Mouse (Mus musculus) heart, adult 2 months (tissue): Measurements from ENCODE around the gene Mfap4. TPM values are rescaled to one million over a fixed set of nuclear protein-coding genes. Genes with fewer than 3 reads are reported as not detected.

ENCODE experiments used
- DNase-seq, 2 experiments: peaks; one replicate each; pipeline ENCODE4 v3.0.0; 2021
- H3K27ac ChIP-seq: fragments of 200-600 bp; 2 replicates; pipeline ENCODE4 v1.8.1; 2022
- H3K27me3 ChIP-seq: fragments of 200-500 bp; 2 replicates; pipeline ENCODE4 v1.6.1; 2012; ENCODE audit warnings: mild to moderate bottlenecking, low read length, inconsistent platforms, mixed read lengths; ENCODE audit not compliant: control insufficient read depth, insufficient read depth
- H3K36me3 ChIP-seq: fragments of 200-500 bp; 2 replicates; pipeline ENCODE4 v1.6.1; 2012; ENCODE audit warnings: low read length, inconsistent platforms; ENCODE audit not compliant: control insufficient read depth, insufficient read depth
- H3K4me1 ChIP-seq: fragments of 200-500 bp; 2 replicates; pipeline ENCODE4 v1.6.1; 2011; ENCODE audit warnings: low read length; ENCODE audit not compliant: control insufficient read depth, insufficient read depth
- H3K4me3 ChIP-seq: fragments of 200-600 bp; 2 replicates; pipeline ENCODE4 v1.8.1; 2022
- H3K79me2 ChIP-seq: fragments of 200-500 bp; replicated peaks from 2 replicates; pipeline ENCODE4 v1.6.1; 2012; ENCODE audit warnings: mild to moderate bottlenecking, inconsistent platforms, low read length, moderate library complexity, mixed read lengths; ENCODE audit not compliant: control insufficient read depth, insufficient read depth
- H3K9ac ChIP-seq: fragments of 200-500 bp; 2 replicates; pipeline ENCODE4 v1.6.1; 2012; ENCODE audit warnings: low read depth, mild to moderate bottlenecking, control low read depth, inconsistent platforms, low read length, mixed read lengths
- CTCF ChIP-seq: fragments of 200-600 bp; IDR thresholded peaks from 2 replicates; pipeline ENCODE4 v1.8.1; 2022; ENCODE audit warnings: antibody characterized with exemption, mild to moderate bottlenecking, moderate library complexity
- EP300 ChIP-seq: fragments of 200-500 bp; IDR thresholded peaks from 2 replicates; pipeline ENCODE4 v1.6.1; 2011; ENCODE audit warnings: low read depth, low read length, control low read depth; ENCODE audit not compliant: insufficient read depth
- POLR2A ChIP-seq: fragments of 200-500 bp; IDR thresholded peaks from 2 replicates; pipeline ENCODE4 v1.6.1; 2011; ENCODE audit warnings: mild to moderate bottlenecking, low read depth, low read length, control low read depth; ENCODE audit not compliant: insufficient read depth
- whole genome bisulfite sequencing: fragments of 180-500 bp; shearing (Covaris S2); methylation state at CpG from one replicate; pipeline ENCODE4 v1.1.7; 2018; 5-methylcytosine and 5-hydroxymethylcytosine counted together
- intact Hi-C: fragments of 180-260 bp; cut with DNase I; formaldehyde crosslinking; loops from one replicate; pipeline ENCODE4 v1.15.1; 2025
- polyA plus RNA-seq: library from polyadenylated mRNA; depleted of rRNA; stranded (reverse); fragments of >200 nt; gene quantifications from 2 replicates; pipeline ENCODE4 v1.2.3, GENCODE M21; 2012; rRNA removed
- total RNA-seq, 2 experiments: library from RNA; stranded (reverse); gene quantifications; 2 replicates each; pipeline ENCODE4 v1.2.3; 2021

Gene Mfap4
- total and polyA plus RNA-seq, 3 experiments: 18.4 to 125 (median 22.9) TPM

- Histone ChIP-seq H3K4me1 (peaks cover 32% of the 10 kb centered on the region), H3K4me3 (no peak overlapping the region), H3K9ac (no peak overlapping the region), H3K79me2 (no peaks in the 10 kb centered on the region), H3K27me3 (no peaks in the 10 kb centered on the region), H3K27ac (peak overlapping the region; percentile 62), H3K36me3 (peaks cover 47% of the 10 kb centered on the region)
- no peak for TF ChIP-seq EP300
- TF ChIP-seq CTCF: no peak
- intact Hi-C loops: no loop called here
- WGBS: 36% methylated on average over 3 of the region's 3 CpGs
- DNase-seq: no peak
Observed at GRCm38 (mm10) chr11:61536952-61537351, 51.7 kb downstream of the Mfap4 start.

GRCm38 (mm10) chr11:61537362-61537761 is 52.1 kb downstream of the Mfap4 start:
- Histone ChIP-seq H3K27me3 (no peaks in the 10 kb centered on the region), H3K4me3 (no peak overlapping the region), H3K36me3 (peaks cover 44% of the 10 kb centered on the region), H3K4me1 (peaks cover 35% of the 10 kb centered on the region), H3K27ac (peak overlapping the region; percentile 62), H3K79me2 (no peaks in the 10 kb centered on the region), H3K9ac (no peak overlapping the region)
- no peak for DNase-seq
- 69% methylated on average over 3 of the region's 3 CpGs for WGBS
- TF ChIP-seq EP300 (no peak), POLR2A (no peak), CTCF (no peak)
- intact Hi-C loops: no loop called here

Other genes with a start within 250 kb of the Mfap4 start
- gene Aldh3a2, start 218.0 kb upstream of the Mfap4 start, total RNA-seq: 10 to 100 TPM; 33.8 to 36.4 TPM
- gene Aldh3a2, start 218.0 kb upstream of the Mfap4 start, polyA plus RNA-seq: 26.2 and 40.9 TPM in 2 replicates
- gene Slc47a2, start 142.6 kb upstream of the Mfap4 start, total RNA-seq: not detected
- 0.04 and 0.12 TPM in 2 replicates for gene Slc47a2, start 142.6 kb upstream of the Mfap4 start, polyA plus RNA-seq
- gene Slc47a1, start 107.1 kb upstream of the Mfap4 start, total RNA-seq: 10 to 100 TPM; 27.7 to 32.0 TPM
- 51.1 and 92.7 TPM in 2 replicates for gene Slc47a1, start 107.1 kb upstream of the Mfap4 start, polyA plus RNA-seq
- gene Rnf112, start 31.3 kb upstream of the Mfap4 start, total RNA-seq: under 1 TPM; 0.10 to 0.30 TPM
- 0.15 and 0.18 TPM in 2 replicates for gene Rnf112, start 31.3 kb upstream of the Mfap4 start, polyA plus RNA-seq
- gene Mapk7, start 9.0 kb downstream of the Mfap4 start, total RNA-seq: 1 to 10 TPM; 5.5 to 6.0 TPM
- gene Mapk7, start 9.0 kb downstream of the Mfap4 start, polyA plus RNA-seq: 11.9 and 12.6 TPM in 2 replicates
- 1 to 10 TPM; 8.0 to 9.3 TPM for gene B9d1, start 19.7 kb downstream of the Mfap4 start, total RNA-seq
- gene B9d1, start 19.7 kb downstream of the Mfap4 start, polyA plus RNA-seq: 10.6 and 15.6 TPM in 2 replicates
- gene Epn2, start 94.3 kb downstream of the Mfap4 start, total RNA-seq: 10 to 100 TPM; 23.1 to 24.9 TPM
- gene Epn2, start 94.3 kb downstream of the Mfap4 start, polyA plus RNA-seq: 20.4 and 29.2 TPM in 2 replicates
- gene Grap, start 167.8 kb downstream of the Mfap4 start, total RNA-seq: 10 to 100 TPM; 10.6 to 11.3 TPM
- gene Grap, start 167.8 kb downstream of the Mfap4 start, polyA plus RNA-seq: 10.5 and 11.7 TPM in 2 replicates
- gene Fam83g, start 198.7 kb downstream of the Mfap4 start, total RNA-seq: under 1 TPM; 0.26 to 0.30 TPM
- 0.20 and 0.29 TPM in 2 replicates for gene Fam83g, start 198.7 kb downstream of the Mfap4 start, polyA plus RNA-seq
- not detected for gene Slc5a10, start 235.4 kb downstream of the Mfap4 start, total RNA-seq
- gene Slc5a10, start 235.4 kb downstream of the Mfap4 start, polyA plus RNA-seq: 0.09 TPM in 1 of 2 replicates, not detected in the other